ENCODE assay signal across 8 mouse cellular contexts in genomic region chr8:45358132-45358918, GRCm38 (mm10). TPM values are rescaled to one million over a fixed set of nuclear protein-coding genes. Genes with fewer than 3 reads are reported as not detected.
A peak's percentile ranks its signal among the peaks of the same experiment; 100 is the strongest.
DNase-seq lines count a peak whose midpoint lies in the region; ATAC-seq lines count a peak whose summit lies in the region.

No protein-coding gene starts in this region.

- no peaks in the 10 kb centered on the region for H3K36me3 ChIP-seq in embryonic facial prominence, embryonic 13.5 days
- no peaks in the 10 kb centered on the region for H3K36me3 ChIP-seq in heart, embryonic 10.5 days
- H3K36me3 ChIP-seq in limb, embryonic 15.5 days = no peaks in the 10 kb centered on the region
- no peaks in the 10 kb centered on the region for H3K36me3 ChIP-seq in neural tube, embryonic 12.5 days

- peak; percentile 68; the same call in 1 of the 2 replicates for ATAC-seq in embryonic facial prominence, embryonic 13.5 days (ENCODE audit: insufficient number of reproducible peaks, insufficient read depth, low FRiP score, low TSS enrichment, low read depth)
- ATAC-seq in limb, embryonic 15.5 days (ENCODE audit: insufficient number of reproducible peaks, low FRiP score, low TSS enrichment, low read depth) = peak; percentile 76
- ATAC-seq in neural tube, embryonic 12.5 days (ENCODE audit: low FRiP score, low read depth) = peak; percentile 77

- H3K27me3 ChIP-seq in embryonic facial prominence, embryonic 13.5 days = no peaks in the 10 kb centered on the region
- no peaks in the 10 kb centered on the region for H3K27me3 ChIP-seq in heart, embryonic 10.5 days (ENCODE audit: insufficient read depth, poor library complexity, severe bottlenecking)
- no peaks in the 10 kb centered on the region for H3K27me3 ChIP-seq in limb, embryonic 15.5 days
- no peaks in the 10 kb centered on the region for H3K27me3 ChIP-seq in neural tube, embryonic 12.5 days (replicated peaks)

- H3K4me1 ChIP-seq in embryonic facial prominence, embryonic 13.5 days = peaks cover 6% of the 10 kb centered on the region
- H3K4me1 ChIP-seq in heart, embryonic 10.5 days = peaks cover 3% of the 10 kb centered on the region; the same call in 1 of the 2 replicates
- peaks cover 6% of the 10 kb centered on the region for H3K4me1 ChIP-seq in limb, embryonic 15.5 days
- 0 out of 2 replicates have a peak, but pooled peaks cover 4% of the 10 kb centered on the region for H3K4me1 ChIP-seq in neural tube, embryonic 12.5 days

- H3K4me2 ChIP-seq in embryonic facial prominence, embryonic 13.5 days = peak overlapping the region; percentile 86
- H3K4me2 ChIP-seq in limb, embryonic 15.5 days = peak overlapping the region; percentile 78
- H3K4me2 ChIP-seq in neural tube, embryonic 12.5 days (replicated peaks) = peak overlapping the region; percentile 94

- H3K4me3 ChIP-seq in embryonic facial prominence, embryonic 13.5 days = peak overlapping the region; percentile 62
- peak overlapping the region; percentile 76 for H3K4me3 ChIP-seq in heart, embryonic 10.5 days
- peak overlapping the region; percentile 57 for H3K4me3 ChIP-seq in limb, embryonic 15.5 days
- peak overlapping the region; percentile 59 for H3K4me3 ChIP-seq in neural tube, embryonic 12.5 days

- WGBS in embryonic facial prominence, embryonic 13.5 days = 2% methylated on average over 49 of the region's 49 CpGs
- 5% methylated on average over 49 of the region's 49 CpGs for WGBS in heart, embryonic 10.5 days
- WGBS in limb, embryonic 15.5 days = 2% methylated on average over 48 of the region's 49 CpGs
- 4% methylated on average over 49 of the region's 49 CpGs for WGBS in neural tube, embryonic 12.5 days

- peak overlapping the region; percentile 79 for H3K9ac ChIP-seq in embryonic facial prominence, embryonic 13.5 days
- H3K9ac ChIP-seq in limb, embryonic 15.5 days = peak overlapping the region; percentile 60
- peak overlapping the region; percentile 86 for H3K9ac ChIP-seq in neural tube, embryonic 12.5 days

- H3K27ac ChIP-seq in embryonic facial prominence, embryonic 13.5 days = peak overlapping the region; percentile 57
- H3K27ac ChIP-seq in heart, embryonic 10.5 days = peak overlapping the region; percentile 87
- H3K27ac ChIP-seq in limb, embryonic 15.5 days = peak overlapping the region; percentile 43; the same call in 1 of the 2 replicates
- no peak overlapping the region for H3K27ac ChIP-seq in neural tube, embryonic 12.5 days

- peak; percentile 13 for DNase-seq in thymus, postnatal 4 days
- no peak for DNase-seq in thymus, postnatal 36 days
- DNase-seq in heart, embryonic 10.5 days (ENCODE audit: low spot score) = peak; percentile 77
- DNase-seq in kidney, adult 9 months = peak; percentile 47
- DNase-seq in T-cell, adult 2 months (ENCODE audit: low spot score) = no peak

- H3K9me3 ChIP-seq in embryonic facial prominence, embryonic 13.5 days = no peaks in the 10 kb centered on the region
- no peaks in the 10 kb centered on the region for H3K9me3 ChIP-seq in heart, embryonic 10.5 days
- no peaks in the 10 kb centered on the region for H3K9me3 ChIP-seq in limb, embryonic 15.5 days
- no peaks in the 10 kb centered on the region for H3K9me3 ChIP-seq in neural tube, embryonic 12.5 days

RNA-seq across cellular contexts. Expression of gene Fam149a, which starts 23.8 kb away (rescaled TPM):
- 7.5 and 8.3 TPM in 2 replicates for polyA plus RNA-seq in embryonic facial prominence, embryonic 13.5 days (2015; fragmentation: Nextera tagmentation; extraction: Ambion mirVana)
- polyA plus RNA-seq in heart, embryonic 10.5 days (2016; fragmentation: Nextera tagmentation; extraction: Ambion mirVana) = 7.7 and 8.8 TPM in 2 replicates
- 11.5 and 11.8 TPM in 2 replicates for polyA plus RNA-seq in limb, embryonic 15.5 days (2015; fragmentation: Nextera tagmentation; extraction: Ambion mirVana)
- 9.0 and 9.3 TPM in 2 replicates for polyA plus RNA-seq in neural tube, embryonic 12.5 days (2016; fragmentation: Nextera tagmentation; extraction: Ambion mirVana)

RNA-seq across cellular contexts. Expression of gene Cyp4v3, which starts 25.3 kb away (rescaled TPM):
- 1.7 and 2.2 TPM in 2 replicates for polyA plus RNA-seq in embryonic facial prominence, embryonic 13.5 days (2015; fragmentation: Nextera tagmentation; extraction: Ambion mirVana)
- 0.26 and 0.37 TPM in 2 replicates for polyA plus RNA-seq in heart, embryonic 10.5 days (2016; fragmentation: Nextera tagmentation; extraction: Ambion mirVana)
- polyA plus RNA-seq in limb, embryonic 15.5 days (2015; fragmentation: Nextera tagmentation; extraction: Ambion mirVana) = 1.2 and 1.3 TPM in 2 replicates
- polyA plus RNA-seq in neural tube, embryonic 12.5 days (2016; fragmentation: Nextera tagmentation; extraction: Ambion mirVana) = 0.98 and 1.2 TPM in 2 replicates

RNA-seq across cellular contexts. Expression of gene Gm45753, which starts 50.1 kb away (rescaled TPM):
- 0.10 TPM in 1 of 2 replicates, not detected in the other for polyA plus RNA-seq in embryonic facial prominence, embryonic 13.5 days (2015; fragmentation: Nextera tagmentation; extraction: Ambion mirVana)
- polyA plus RNA-seq in heart, embryonic 10.5 days (2016; fragmentation: Nextera tagmentation; extraction: Ambion mirVana) = not detected in 2 replicates
- polyA plus RNA-seq in limb, embryonic 15.5 days (2015; fragmentation: Nextera tagmentation; extraction: Ambion mirVana) = 0.08 TPM in 1 of 2 replicates, not detected in the other
- not detected in 2 replicates for polyA plus RNA-seq in neural tube, embryonic 12.5 days (2016; fragmentation: Nextera tagmentation; extraction: Ambion mirVana)

RNA-seq across cellular contexts. Expression of gene Tlr3, which starts 52.6 kb away (rescaled TPM):
- polyA plus RNA-seq in embryonic facial prominence, embryonic 13.5 days (2015; fragmentation: Nextera tagmentation; extraction: Ambion mirVana) = 1.4 and 1.6 TPM in 2 replicates
- polyA plus RNA-seq in heart, embryonic 10.5 days (2016; fragmentation: Nextera tagmentation; extraction: Ambion mirVana) = 0.79 and 1.6 TPM in 2 replicates
- polyA plus RNA-seq in limb, embryonic 15.5 days (2015; fragmentation: Nextera tagmentation; extraction: Ambion mirVana) = 1.0 and 1.2 TPM in 2 replicates
- 0.80 and 1.2 TPM in 2 replicates for polyA plus RNA-seq in neural tube, embryonic 12.5 days (2016; fragmentation: Nextera tagmentation; extraction: Ambion mirVana)

Comparison
In these comparisons a context has a peak if more than half of its experiments do, and no peak if none do; other contexts are left out.
1. DNase-seq: peak in thymus, postnatal 4 days (single experiment), heart, embryonic 10.5 days (single experiment) and kidney, adult 9 months (single experiment); none in thymus, postnatal 36 days (0 of 2) and T-cell, adult 2 months (single experiment).
2. Peak in every context shown above with its lines, with median percentiles within 50 percentile points of each other: ATAC-seq, H3K4me2 ChIP-seq, H3K4me3 ChIP-seq and H3K9ac ChIP-seq.